Mouse (Mus musculus): ENCODE measurements around the gene Zfp872. TPM values are rescaled to one million over a fixed set of nuclear protein-coding genes. Genes with fewer than 3 reads are reported as not detected.

The Zfp872 gene
- total and polyA plus RNA-seq, 3 experiments = not detected

GRCm38 (mm10) chr9:22167751-22168150 is 20.1 kb upstream of the Zfp872 start:
- Histone ChIP-seq H3K27me3 (ENCODE audit: control insufficient read depth in 1 of 2, insufficient read depth in 2 of 2, low read length in 2 of 2) (peaks cover 0 to 2% of the 10 kb centered on the region in 2 experiments; a peak in 1 of 4 replicates), H3K79me2 (ENCODE audit: control insufficient read depth, insufficient read depth, low read length, poor library complexity) (no peaks in the 10 kb centered on the region), H3K9ac (ENCODE audit: control insufficient read depth, low read depth, low read length, poor library complexity, severe bottlenecking) (no peak overlapping the region), H3K9me3 (replicated peaks; ENCODE audit: insufficient read depth, low read length) (no peaks in the 10 kb centered on the region), H3K27ac (ENCODE audit: control insufficient read depth, low read depth, low read length) (no peak overlapping the region), H3K4me1 (ENCODE audit: control insufficient read depth in 1 of 2, insufficient read depth in 2 of 2, low read length in 2 of 2) (no peaks in the 10 kb centered on the region), H3K4me3 (ENCODE audit: control insufficient read depth in 1 of 2, insufficient read depth in 1 of 2, low read depth in 2 of 2, low read length in 2 of 2) (no peak overlapping the region), H3K36me3 (ENCODE audit: control insufficient read depth in 1 of 2, insufficient read depth in 2 of 2, low read length in 2 of 2) (no peaks in the 10 kb centered on the region)
- DNase-seq (ENCODE audit: low read depth, low spot score) = no peak
- no peak for TF ChIP-seq SMC3 (IDR thresholded peaks at IDR 0.05; ENCODE audit: low read depth, low read length)
- TF ChIP-seq CHD2 (IDR thresholded peaks at IDR 0.05; ENCODE audit: low read length) = no peak
- TF ChIP-seq UBTF (IDR thresholded peaks at IDR 0.05; ENCODE audit: borderline replicate concordance, insufficient read depth, low read depth, low read length) = no peak
- TF ChIP-seq MYC (IDR thresholded peaks at IDR 0.05; ENCODE audit: low read depth, low read length) = no peak
- TF ChIP-seq POLR2AphosphoS5 (IDR thresholded peaks at IDR 0.05; ENCODE audit: borderline replicate concordance, low read depth, low read length) = no peak
- TF ChIP-seq TAL1 (IDR thresholded peaks at IDR 0.05; ENCODE audit: low read length) = no peak
- TF ChIP-seq SIN3A (IDR thresholded peaks at IDR 0.05; ENCODE audit: low read length) = no peak
- TF ChIP-seq USF2 (IDR thresholded peaks at IDR 0.05; ENCODE audit: borderline replicate concordance in 1 of 2, insufficient read depth in 1 of 2, low read depth in 1 of 2, low read length in 2 of 2) = no peak
- no peak for TF ChIP-seq GATA1 (IDR thresholded peaks at IDR 0.05; ENCODE audit: low read depth, low read length)
- no peak for TF ChIP-seq NRF1 (IDR thresholded peaks at IDR 0.05; ENCODE audit: insufficient read depth, low read depth, low read length, poor library complexity, severe bottlenecking)
- TF ChIP-seq KAT2A (conservative IDR thresholded peaks at IDR 0.05; ENCODE audit: low read depth, low read length) = no peak
- no peak for TF ChIP-seq BHLHE40 (IDR thresholded peaks at IDR 0.05; ENCODE audit: borderline replicate concordance, low read depth, low read length)
- no peak for TF ChIP-seq POLR2A (IDR thresholded peaks at IDR 0.05; ENCODE audit: control insufficient read depth in 1 of 2, insufficient read depth in 1 of 2, low read depth in 1 of 2, low read length in 2 of 2, poor library complexity in 1 of 2)
- no peak for TF ChIP-seq MAFK (IDR thresholded peaks at IDR 0.05; ENCODE audit: borderline replicate concordance, low read depth, low read length)
- TF ChIP-seq ETS1 (IDR thresholded peaks at IDR 0.05; ENCODE audit: low read depth, low read length) = no peak
- no peak for TF ChIP-seq ZMIZ1 (IDR thresholded peaks at IDR 0.05; ENCODE audit: low read depth, low read length)

DNA sequence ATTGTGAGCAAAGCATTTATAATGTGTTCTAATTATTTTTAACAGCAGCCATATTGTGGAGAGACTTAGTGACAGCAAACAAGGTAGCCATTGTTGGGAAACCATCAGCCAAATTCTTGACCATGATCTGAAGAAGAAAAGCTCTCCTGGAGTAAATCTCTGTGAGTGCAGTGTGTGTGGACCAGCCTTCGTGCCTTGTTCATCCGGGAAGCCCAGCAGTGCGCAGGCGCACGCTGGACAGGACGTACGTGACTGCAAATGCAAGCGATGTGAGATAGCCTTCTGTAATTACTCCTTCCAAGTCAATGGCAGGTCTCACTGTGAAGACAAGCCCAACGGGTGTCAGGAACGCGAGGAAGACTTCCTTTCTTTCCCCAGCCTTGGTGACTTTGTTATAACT is 18.6 kb upstream of the Zfp872 start:
- no peaks in the 10 kb centered on the region for H3K9me3 ChIP-seq (replicated peaks; ENCODE audit: insufficient read depth, low read length)
- no peak for TF ChIP-seq ZC3H11A (IDR thresholded peaks at IDR 0.05; ENCODE audit: low read depth, low read length)
- no peak for TF ChIP-seq HCFC1 (IDR thresholded peaks at IDR 0.05; ENCODE audit: low read depth, low read length)
- TF ChIP-seq CHD2 (IDR thresholded peaks at IDR 0.05; ENCODE audit: low read length) = no peak
- no peak for TF ChIP-seq MAX (IDR thresholded peaks at IDR 0.05; ENCODE audit: low read length)
- H3K27me3 ChIP-seq (ENCODE audit: control insufficient read depth in 1 of 2, insufficient read depth in 2 of 2, low read length in 2 of 2) = peaks cover 0 to 2% of the 10 kb centered on the region in 2 experiments; a peak in 1 of 4 replicates
- H3K4me3 ChIP-seq (ENCODE audit: control insufficient read depth in 1 of 2, insufficient read depth in 1 of 2, low read depth in 2 of 2, low read length in 2 of 2) = no peak overlapping the region
- H3K79me2 ChIP-seq (ENCODE audit: control insufficient read depth, insufficient read depth, low read length, poor library complexity) = no peaks in the 10 kb centered on the region
- no peak overlapping the region for H3K27ac ChIP-seq (ENCODE audit: control insufficient read depth, low read depth, low read length)
- DNase-seq (ENCODE audit: low read depth, low spot score) = no peak
- H3K36me3 ChIP-seq (ENCODE audit: control insufficient read depth in 1 of 2, insufficient read depth in 2 of 2, low read length in 2 of 2) = no peaks in the 10 kb centered on the region
- no peaks in the 10 kb centered on the region for H3K4me1 ChIP-seq (ENCODE audit: control insufficient read depth in 1 of 2, insufficient read depth in 2 of 2, low read length in 2 of 2)
- H3K9ac ChIP-seq (ENCODE audit: control insufficient read depth, low read depth, low read length, poor library complexity, severe bottlenecking) = no peak overlapping the region
